Mouse (Mus musculus): Measurements from ENCODE around the gene Saa2. TPM values are rescaled to one million over a fixed set of nuclear protein-coding genes. Genes with fewer than 3 reads are reported as not detected.

Saa2 gene
- total and polyA plus RNA-seq, 2 experiments: 13.3 to 25.5 TPM

DNA sequence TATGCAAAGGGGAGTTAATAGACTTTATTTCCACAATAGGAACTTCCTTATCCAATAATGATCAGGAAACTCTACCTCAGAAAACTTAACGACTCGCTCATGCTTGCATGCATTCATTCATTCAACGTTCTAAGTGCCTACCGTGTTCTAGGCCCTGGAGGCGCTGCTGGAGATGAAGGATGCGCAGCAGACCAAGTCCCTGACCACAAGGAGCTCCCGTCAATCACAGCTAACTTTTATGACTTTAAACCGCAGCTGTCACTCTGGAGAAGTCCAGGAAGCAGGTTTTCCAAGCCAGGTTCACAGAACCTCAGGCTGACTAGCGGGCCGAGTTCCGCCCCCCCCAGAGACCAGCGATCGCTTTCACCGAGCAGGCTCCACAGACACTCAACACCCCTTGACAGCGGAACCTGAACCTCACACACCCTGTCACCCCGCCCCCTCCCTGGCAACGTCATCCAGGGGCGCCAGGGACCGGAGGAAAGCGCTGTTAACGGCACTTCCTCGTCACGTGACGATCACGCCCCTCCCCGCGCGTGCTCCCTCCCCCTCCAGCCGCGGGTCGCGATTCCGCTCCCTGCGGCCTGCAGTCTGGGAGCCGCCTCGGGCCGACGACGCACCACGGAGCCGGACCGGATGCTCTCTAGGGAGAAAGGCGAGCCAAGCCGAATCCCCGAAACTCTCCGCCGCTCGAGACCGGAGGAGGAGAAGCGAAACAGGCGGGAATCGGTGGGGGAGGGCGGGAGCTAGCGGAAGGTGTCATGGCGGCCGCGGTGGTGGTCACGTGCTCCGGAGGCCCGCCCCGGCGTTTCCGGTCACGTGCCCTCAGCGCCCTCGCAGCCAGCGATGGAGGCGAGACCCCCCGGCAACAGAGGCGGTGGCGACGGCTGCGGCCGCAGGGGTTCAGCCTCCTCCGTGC is 44.0 kb downstream of the Saa2 start, which contains the start of the genes Hps5 and Gtf2h1:
Hps5 (minus strand) TSS at position 778 of the 919 bp plus-strand sequence.
Gtf2h1 (plus strand) TSS at position 817 of the 919 bp plus-strand sequence.
- WGBS: under 1% methylated on average over 73 of the region's 75 CpGs
- DNase-seq (ENCODE audit: extremely low read depth, low read depth, low spot score): peak; percentile 84
- peaks cover 7% of the 10 kb centered on the region; the same call in 1 of the 2 replicates for H3K36me3 ChIP-seq (ENCODE audit: control insufficient read depth, insufficient read depth, low read length)

DNA sequence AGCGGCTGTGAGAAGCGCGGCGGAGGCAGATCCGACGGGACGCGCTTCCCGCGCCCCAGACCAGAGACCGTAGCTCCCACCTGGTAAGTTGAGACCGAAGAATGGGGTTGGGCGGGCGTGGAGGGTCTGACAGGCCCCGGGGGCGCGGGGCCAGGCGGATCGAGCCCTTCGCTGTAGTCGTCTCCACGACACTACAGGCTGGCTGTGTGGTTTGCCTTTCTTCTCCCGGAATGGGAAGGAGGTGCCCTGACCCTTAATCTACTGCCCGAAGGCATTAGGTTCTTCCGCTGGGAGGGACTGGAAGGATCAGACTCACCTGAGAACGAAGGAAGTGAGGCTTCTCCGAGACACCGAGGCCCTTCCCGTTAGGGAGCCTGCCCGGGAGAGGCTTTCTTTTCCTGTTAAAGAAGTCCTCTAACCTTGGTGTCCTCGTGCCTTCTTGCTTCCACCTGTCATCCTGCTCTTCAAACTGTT is 44.7 kb downstream of the Saa2 start:
- Histone ChIP-seq H3K36me3 (ENCODE audit: control insufficient read depth, insufficient read depth, low read length) (peaks cover 6% of the 10 kb centered on the region; the same call in 1 of the 2 replicates), H3K4me1 (ENCODE audit: control insufficient read depth, insufficient read depth, low read length) (peaks cover 9% of the 10 kb centered on the region; the same call in 1 of the 2 replicates), H3K27me3 (ENCODE audit: control insufficient read depth, insufficient read depth, low read length) (no peaks in the 10 kb centered on the region), H3K4me3 (ENCODE audit: insufficient read depth, low read depth, low read length) (peak overlapping the region; percentile 91), H3K79me2 (ENCODE audit: control insufficient read depth, insufficient read depth, low read length) (peaks cover 16% of the 10 kb centered on the region), H3K27ac (replicated peaks; ENCODE audit: insufficient read depth, low read depth, low read length) (peak overlapping the region; percentile 56), H3K9ac (ENCODE audit: low read depth, low read length) (peak overlapping the region; percentile 94)
- WGBS: under 1% methylated on average over 31 of the region's 31 CpGs
- DNase-seq (ENCODE audit: extremely low read depth, low read depth, low spot score): peak; percentile 29
- no peak for TF ChIP-seq CTCF (IDR thresholded peaks at IDR 0.05; ENCODE audit: low read depth, low read length)
- TF ChIP-seq POLR2A (IDR thresholded peaks at IDR 0.05; ENCODE audit: extremely low read depth, insufficient read depth, low read length): no peak

More for the DNA sequence above, 44.0 kb downstream of the Saa2 start, which contains the start of the genes Hps5 and Gtf2h1:
- peak; percentile 27; the same call in 1 of the 2 replicates for TF ChIP-seq POLR2A (IDR thresholded peaks at IDR 0.05; ENCODE audit: extremely low read depth, insufficient read depth, low read length)
- TF ChIP-seq CTCF (IDR thresholded peaks at IDR 0.05; ENCODE audit: low read depth, low read length): no peak
- Histone ChIP-seq H3K4me3 (ENCODE audit: insufficient read depth, low read depth, low read length) (peak within 1 kb of the TSS; percentile 91), H3K9ac (ENCODE audit: low read depth, low read length) (peak within 1 kb of the TSS; percentile 94), H3K79me2 (ENCODE audit: control insufficient read depth, insufficient read depth, low read length) (peaks cover 16% of the 10 kb centered on the region), H3K27me3 (ENCODE audit: control insufficient read depth, insufficient read depth, low read length) (no peaks in the 10 kb centered on the region), H3K27ac (replicated peaks; ENCODE audit: insufficient read depth, low read depth, low read length) (peak within 1 kb of the TSS; percentile 96), H3K4me1 (ENCODE audit: control insufficient read depth, insufficient read depth, low read length) (peaks cover 9% of the 10 kb centered on the region; the same call in 1 of the 2 replicates)

DNA sequence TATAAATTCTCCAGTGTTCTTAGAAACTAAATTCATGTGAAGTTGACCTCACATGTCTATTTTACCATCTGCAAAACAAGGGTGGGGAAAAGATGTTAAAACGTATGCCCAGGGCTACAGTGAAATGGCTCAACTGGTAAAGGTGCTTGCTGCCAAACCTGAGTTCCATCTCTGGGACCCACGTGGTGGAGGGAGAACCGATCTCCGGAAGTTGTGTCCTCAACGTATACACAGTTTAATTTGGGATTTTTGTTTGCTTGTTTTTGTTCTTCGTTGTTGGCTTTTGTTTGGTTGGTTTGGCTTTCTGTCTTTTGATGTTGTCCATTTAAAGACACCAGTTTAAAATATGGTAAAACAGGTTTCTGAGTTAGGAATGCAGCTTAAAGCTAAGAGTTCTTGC is 45.2 kb downstream of the Saa2 start:
- H3K9ac ChIP-seq (ENCODE audit: low read depth, low read length): peak overlapping the region; percentile 42; the same call in 1 of the 2 replicates
- H3K36me3 ChIP-seq (ENCODE audit: control insufficient read depth, insufficient read depth, low read length): peaks cover 9% of the 10 kb centered on the region
- TF ChIP-seq POLR2A (IDR thresholded peaks at IDR 0.05; ENCODE audit: extremely low read depth, insufficient read depth, low read length) (no peak), CTCF (IDR thresholded peaks at IDR 0.05; ENCODE audit: low read depth, low read length) (no peak)
- H3K4me1 ChIP-seq (ENCODE audit: control insufficient read depth, insufficient read depth, low read length): peaks cover 9% of the 10 kb centered on the region; the same call in 1 of the 2 replicates
- 22% methylated on average over 6 of the region's 6 CpGs for WGBS
- H3K27me3 ChIP-seq (ENCODE audit: control insufficient read depth, insufficient read depth, low read length): no peaks in the 10 kb centered on the region
- no peak for DNase-seq (ENCODE audit: extremely low read depth, low read depth, low spot score)
- peak overlapping the region; percentile 48 for H3K4me3 ChIP-seq (ENCODE audit: insufficient read depth, low read depth, low read length)
- H3K27ac ChIP-seq (replicated peaks; ENCODE audit: insufficient read depth, low read depth, low read length): no peak overlapping the region
- H3K79me2 ChIP-seq (ENCODE audit: control insufficient read depth, insufficient read depth, low read length): peaks cover 16% of the 10 kb centered on the region

Other genes with a start within 250 kb of the Saa2 start
- 4.9 and 6.6 TPM in 2 replicates for gene Sergef, start 112.0 kb upstream of the Saa2 start, total RNA-seq (2014; rRNA removed)
- gene Sergef, start 112.0 kb upstream of the Saa2 start, polyA plus RNA-seq (2012; rRNA removed): 5.4 and 7.5 TPM in 2 replicates
- not detected in 2 replicates for gene Tph1, start 79.3 kb upstream of the Saa2 start, total RNA-seq (2014; rRNA removed)
- not detected in 2 replicates for gene Tph1, start 79.3 kb upstream of the Saa2 start, polyA plus RNA-seq (2012; rRNA removed)
- gene Saal1, start 41.1 kb upstream of the Saa2 start, total RNA-seq (2014; rRNA removed): 2.8 and 2.9 TPM in 2 replicates
- gene Saal1, start 41.1 kb upstream of the Saa2 start, polyA plus RNA-seq (2012; rRNA removed): 2.5 and 2.7 TPM in 2 replicates
- 7.8 and 10.1 TPM in 2 replicates for gene Saa3, start 36.1 kb upstream of the Saa2 start, total RNA-seq (2014; rRNA removed)
- gene Saa3, start 36.1 kb upstream of the Saa2 start, polyA plus RNA-seq (2012; rRNA removed): 3.5 and 3.8 TPM in 2 replicates
- gene Saa4, start 19.2 kb upstream of the Saa2 start, total RNA-seq (2014; rRNA removed): 74.2 and 103 TPM in 2 replicates
- gene Saa4, start 19.2 kb upstream of the Saa2 start, polyA plus RNA-seq (2012; rRNA removed): 80.9 and 90.4 TPM in 2 replicates
- 18.9 and 23.7 TPM in 2 replicates for gene Saa1, start 8.8 kb upstream of the Saa2 start, total RNA-seq (2014; rRNA removed)
- gene Saa1, start 8.8 kb upstream of the Saa2 start, polyA plus RNA-seq (2012; rRNA removed): 22.0 and 30.0 TPM in 2 replicates
- gene Hps5, start 44.3 kb downstream of the Saa2 start, total RNA-seq (2014; rRNA removed): 11.3 and 11.8 TPM in 2 replicates
- 7.3 and 9.0 TPM in 2 replicates for gene Hps5, start 44.3 kb downstream of the Saa2 start, polyA plus RNA-seq (2012; rRNA removed)
- 30.9 and 33.2 TPM in 2 replicates for gene Gtf2h1, start 44.3 kb downstream of the Saa2 start, total RNA-seq (2014; rRNA removed)
- 6.3 and 6.7 TPM in 2 replicates for gene Gtf2h1, start 44.3 kb downstream of the Saa2 start, polyA plus RNA-seq (2012; rRNA removed)
- 442 and 520 TPM in 2 replicates for gene Ldha, start 89.7 kb downstream of the Saa2 start, total RNA-seq (2014; rRNA removed)
- 594 and 718 TPM in 2 replicates for gene Ldha, start 89.7 kb downstream of the Saa2 start, polyA plus RNA-seq (2012; rRNA removed)
- gene Ldhc, start 109.4 kb downstream of the Saa2 start, total RNA-seq (2014; rRNA removed): not detected in 2 replicates
- not detected in 2 replicates for gene Ldhc, start 109.4 kb downstream of the Saa2 start, polyA plus RNA-seq (2012; rRNA removed)
- gene Tsg101, start 168.2 kb downstream of the Saa2 start, total RNA-seq (2014; rRNA removed): 19.5 and 20.3 TPM in 2 replicates
- gene Tsg101, start 168.2 kb downstream of the Saa2 start, polyA plus RNA-seq (2012; rRNA removed): 33.4 and 43.6 TPM in 2 replicates
- 9.8 and 10.2 TPM in 2 replicates for gene Uevld, start 206.7 kb downstream of the Saa2 start, total RNA-seq (2014; rRNA removed)
- gene Uevld, start 206.7 kb downstream of the Saa2 start, polyA plus RNA-seq (2012; rRNA removed): 2.7 and 3.0 TPM in 2 replicates
- gene Gm9999, start 231.8 kb downstream of the Saa2 start, total RNA-seq (2014; rRNA removed): not detected in 2 replicates
- gene Gm9999, start 231.8 kb downstream of the Saa2 start, polyA plus RNA-seq (2012; rRNA removed): not detected in 2 replicates

All from liver, adult 2 months (tissue).